Mouse (Mus musculus): Measurements from ENCODE around the gene 1700015G11Rik. TPM values are rescaled to one million over a fixed set of nuclear protein-coding genes. Genes with fewer than 3 reads are reported as not detected.

1700015G11Rik gene
- polyA plus RNA-seq, 1 experiment from 2014 or later, result not detected

- H3K4me1 ChIP-seq, result no peaks in the 10 kb centered on the region
- H3K9me3 ChIP-seq, result no peaks in the 10 kb centered on the region
- no peak overlapping the region for H3K4me3 ChIP-seq
- no peak overlapping the region for H3K9ac ChIP-seq
- no peak for ATAC-seq (ENCODE audit: extremely low read depth, insufficient number of reproducible peaks, low FRiP score, low TSS enrichment)
- 74% methylated on average over 4 of the region's 4 CpGs for WGBS
- no peaks in the 10 kb centered on the region for H3K36me3 ChIP-seq
- no peak overlapping the region for H3K27ac ChIP-seq (replicated peaks)
- H3K27me3 ChIP-seq (replicated peaks), result no peaks in the 10 kb centered on the region
- no peak overlapping the region for H3K4me2 ChIP-seq
These were observed 47.9 kb downstream of the 1700015G11Rik start for GRCm38 (mm10) chr7:51967581-51967980.

DNA sequence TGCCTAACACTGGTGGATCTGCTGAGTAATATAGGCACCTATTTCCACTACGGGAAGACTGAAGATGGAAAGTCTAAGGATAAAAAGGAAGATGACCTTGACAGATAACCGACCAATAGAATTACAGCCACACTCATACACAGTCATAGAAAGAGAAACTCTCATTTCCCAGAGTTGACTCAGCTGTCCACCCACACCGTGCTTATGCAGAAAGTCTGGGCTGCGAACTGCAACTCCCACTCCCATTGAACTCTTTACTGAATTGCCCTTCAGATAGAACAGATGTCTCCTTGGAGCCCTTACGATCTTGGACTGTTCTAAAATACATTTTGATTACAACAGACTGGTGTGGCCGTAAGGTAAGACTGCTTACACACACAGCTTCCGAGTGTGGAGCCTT lies 50.8 kb downstream of the 1700015G11Rik start:
- no peak overlapping the region for H3K4me3 ChIP-seq
- H3K27ac ChIP-seq (replicated peaks), result no peak overlapping the region
- no peaks in the 10 kb centered on the region for H3K4me1 ChIP-seq
- H3K9ac ChIP-seq, result no peak overlapping the region
- H3K9me3 ChIP-seq, result no peaks in the 10 kb centered on the region
- ATAC-seq (ENCODE audit: extremely low read depth, insufficient number of reproducible peaks, low FRiP score, low TSS enrichment), result no peak
- H3K4me2 ChIP-seq, result no peak overlapping the region
- WGBS, result 79% methylated on average over 7 of the region's 7 CpGs
- H3K27me3 ChIP-seq (replicated peaks), result no peaks in the 10 kb centered on the region
- no peaks in the 10 kb centered on the region for H3K36me3 ChIP-seq

GRCm38 (mm10) chr7:51962219-51962952 lies 53.1 kb downstream of the 1700015G11Rik start:
- 75% methylated on average over 10 of the region's 10 CpGs for WGBS
- no peaks in the 10 kb centered on the region for H3K36me3 ChIP-seq
- H3K4me2 ChIP-seq, result no peak overlapping the region
- H3K27me3 ChIP-seq (replicated peaks), result no peaks in the 10 kb centered on the region
- no peak overlapping the region for H3K4me3 ChIP-seq
- H3K27ac ChIP-seq (replicated peaks), result no peak overlapping the region
- no peak overlapping the region for H3K9ac ChIP-seq
- no peaks in the 10 kb centered on the region for H3K9me3 ChIP-seq
- H3K4me1 ChIP-seq, result no peaks in the 10 kb centered on the region
- no peak for ATAC-seq (ENCODE audit: extremely low read depth, insufficient number of reproducible peaks, low FRiP score, low TSS enrichment)

Other genes with a start within 250 kb of the 1700015G11Rik start
- gene Gas2, start 153.7 kb downstream of the 1700015G11Rik start, polyA plus RNA-seq (2015; fragmentation: Nextera tagmentation; extraction: Ambion mirVana), result 7.6 and 8.7 TPM in 2 replicates
- 4.9 and 5.9 TPM in 2 replicates for gene Fancf, start 153.5 kb downstream of the 1700015G11Rik start, polyA plus RNA-seq (2015; fragmentation: Nextera tagmentation; extraction: Ambion mirVana)
- 9.5 and 11.4 TPM in 2 replicates for gene Svip, start 9.7 kb downstream of the 1700015G11Rik start, polyA plus RNA-seq (2015; fragmentation: Nextera tagmentation; extraction: Ambion mirVana)